Mouse (Mus musculus): ENCODE results near the gene Gm21961. TPM values are rescaled to one million over a fixed set of nuclear protein-coding genes. Genes with fewer than 3 reads are reported as not detected.

Gm21961 gene
- polyA plus RNA-seq (2012; rRNA removed) = not detected in 2 replicates

DNA sequence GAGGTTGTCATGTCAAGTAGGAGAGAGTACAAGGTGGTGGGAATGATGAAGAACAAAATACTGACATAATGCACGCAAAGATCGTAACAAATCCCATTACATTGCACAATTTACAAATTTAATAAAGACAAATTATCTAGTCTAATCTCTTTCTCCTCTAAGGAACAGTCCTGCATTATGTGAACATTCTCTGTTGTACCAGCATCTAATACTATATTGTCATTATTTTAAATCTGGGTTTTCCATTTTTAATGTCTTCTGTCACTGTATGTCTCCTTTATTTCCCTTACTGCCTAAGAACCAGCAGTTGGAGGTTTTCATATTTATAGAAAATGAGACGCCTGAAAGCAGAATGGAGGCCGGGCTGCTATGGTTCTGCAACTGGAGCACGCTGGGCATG, at the start of gene Gm21961:
Gene Gm21961, minus strand, starts transcription at position 101 of the 400 bp plus-strand sequence.

Other genes starting within 250 kb of the Gm21961 start
- gene Gm21798, start 197.2 kb downstream of the Gm21961 start, polyA plus RNA-seq (2012; rRNA removed) = not detected in 2 replicates